In the genomic region with DNA sequence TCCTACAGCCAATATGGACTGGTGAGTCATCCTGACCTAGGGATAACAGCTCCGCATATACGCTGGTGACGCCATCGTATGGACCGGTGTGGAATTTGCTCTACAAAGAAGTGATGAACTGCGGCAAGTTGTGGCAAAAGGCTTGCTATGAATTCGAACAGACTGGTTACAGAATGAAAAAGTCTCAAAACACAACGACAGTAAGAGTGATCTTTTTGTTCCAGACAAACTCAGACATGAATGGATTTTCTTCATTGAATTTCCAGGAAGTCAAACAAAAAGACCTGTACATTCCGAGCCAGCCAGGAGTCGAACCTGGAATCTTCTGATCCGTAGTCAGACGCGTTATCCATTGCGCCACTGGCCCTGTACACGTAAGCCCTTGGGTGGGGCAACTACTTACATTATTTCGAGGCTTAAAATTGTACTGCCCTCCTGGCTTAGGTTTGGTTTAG, we compare ENCODE assay signal across 8 mouse cellular contexts. TPM values are rescaled to one million over a fixed set of nuclear protein-coding genes. Genes with fewer than 3 reads are reported as not detected.
A peak's percentile ranks its signal among the peaks of the same experiment; 100 is the strongest.
DNase-seq lines count a peak whose midpoint lies in the region; ATAC-seq and TF ChIP-seq lines count a peak whose summit lies in the region.

No protein-coding gene starts in this region.

- peak overlapping the region; percentile 78 for H3K4me3 ChIP-seq in embryonic fibroblast, embryonic 13.5 days (ENCODE audit: insufficient read depth, low read length)
- peak overlapping the region; percentile 60 for H3K4me3 ChIP-seq in limb, embryonic 14.5 days (replicated peaks; ENCODE audit: low read length)
- peak overlapping the region; percentile 57 for H3K4me3 ChIP-seq in midbrain, embryonic 15.5 days

- no peaks in the 10 kb centered on the region for H3K36me3 ChIP-seq in limb, embryonic 14.5 days (ENCODE audit: control insufficient read depth, insufficient read depth, low read length)
- no peaks in the 10 kb centered on the region for H3K36me3 ChIP-seq in midbrain, embryonic 15.5 days (replicated peaks)

- peak; percentile 59 for ATAC-seq in limb, embryonic 14.5 days (ENCODE audit: low FRiP score, low read depth)
- peak; percentile 81 for ATAC-seq in midbrain, embryonic 15.5 days (replicated peaks)

- peak overlapping the region; percentile 43 for H3K9ac ChIP-seq in limb, embryonic 14.5 days (ENCODE audit: low read depth, low read length, severe bottlenecking)
- peak overlapping the region; percentile 79 for H3K9ac ChIP-seq in midbrain, embryonic 15.5 days

- peak overlapping the region; percentile 50 for H3K4me2 ChIP-seq in limb, embryonic 14.5 days (replicated peaks; ENCODE audit: low read depth, low read length, severe bottlenecking)
- H3K4me2 ChIP-seq in midbrain, embryonic 15.5 days: peak overlapping the region; percentile 63

- TF ChIP-seq POLR2A in embryonic fibroblast, embryonic 13.5 days (IDR thresholded peaks at IDR 0.05; ENCODE audit: low read depth, low read length): no peak
- no peak for TF ChIP-seq POLR2A in limb, embryonic 14.5 days (IDR thresholded peaks at IDR 0.05; ENCODE audit: borderline replicate concordance, extremely low read depth, insufficient read depth, insufficient read length)

- no peaks in the 10 kb centered on the region for H3K27me3 ChIP-seq in limb, embryonic 14.5 days (ENCODE audit: control insufficient read depth, insufficient read depth, low read length)
- no peaks in the 10 kb centered on the region for H3K27me3 ChIP-seq in midbrain, embryonic 15.5 days (replicated peaks)

- H3K4me1 ChIP-seq in embryonic fibroblast, embryonic 13.5 days (ENCODE audit: control insufficient read depth, insufficient read depth, low read length): peaks cover 7% of the 10 kb centered on the region
- H3K4me1 ChIP-seq in limb, embryonic 14.5 days (ENCODE audit: control insufficient read depth, insufficient read depth, low read length): 0 out of 2 replicates have a peak, but pooled peaks cover 4% of the 10 kb centered on the region
- H3K4me1 ChIP-seq in midbrain, embryonic 15.5 days: peaks cover 18% of the 10 kb centered on the region

- no peaks in the 10 kb centered on the region for H3K9me3 ChIP-seq in limb, embryonic 14.5 days (ENCODE audit: control insufficient read depth, low read length)
- no peaks in the 10 kb centered on the region for H3K9me3 ChIP-seq in midbrain, embryonic 15.5 days

- peak; percentile 91 for DNase-seq in 416B (ENCODE audit: low read depth)
- DNase-seq in adrenal gland, postnatal 36 days: peak; percentile 78 to 83
- peak; percentile 60 to 88 for DNase-seq in heart, adult 9 months (ENCODE audit: low spot score in 2 of 2)
- peak; percentile 92 for DNase-seq in kidney, adult 9 months
- DNase-seq in limb, embryonic 14.5 days (ENCODE audit: low spot score): peak; percentile 89
- DNase-seq in spleen, postnatal 10 days (ENCODE audit: low spot score in 2 of 2): peak; percentile 87 to 89

- TF ChIP-seq CTCF in embryonic fibroblast, embryonic 13.5 days (IDR thresholded peaks at IDR 0.05; ENCODE audit: borderline replicate concordance, insufficient read depth, low read length): no peak

- WGBS in limb, embryonic 14.5 days: under 1% methylated on average over 16 of the region's 16 CpGs
- WGBS in midbrain, embryonic 15.5 days: 0% methylated on average over 16 of the region's 16 CpGs

- H3K27ac ChIP-seq in embryonic fibroblast, embryonic 13.5 days (ENCODE audit: insufficient read depth, low read length): peak overlapping the region; percentile 48
- peak overlapping the region; percentile 97 for H3K27ac ChIP-seq in limb, embryonic 14.5 days (replicated peaks; ENCODE audit: low read depth, low read length)
- H3K27ac ChIP-seq in midbrain, embryonic 15.5 days: peak overlapping the region; percentile 95

RNA-seq across cellular contexts. Expression of a gene that starts 19.2 kb away (rescaled TPM):
- total RNA-seq in adrenal gland, postnatal 36 days (2021): not detected
- not detected in 2 replicates for polyA plus RNA-seq in embryonic fibroblast, embryonic 13.5 days (2011; ENCODE audit: insufficient read length, low read depth, missing spikeins)
- 0.31 and 0.32 TPM in 2 replicates for polyA plus RNA-seq in limb, embryonic 14.5 days (2012; rRNA removed)
- not detected in 2 replicates for polyA plus RNA-seq in limb, embryonic 14.5 days (2014; fragmentation: Nextera tagmentation; extraction: Ambion mirVana)
- polyA plus RNA-seq in midbrain, embryonic 15.5 days (2015; fragmentation: Nextera tagmentation; extraction: Ambion mirVana): 0.09 and 0.25 TPM in 2 replicates

RNA-seq across cellular contexts. Expression of a gene that starts 22.9 kb away (rescaled TPM):
- 1 to 10 TPM; 6.9 to 8.3 TPM for total RNA-seq in adrenal gland, postnatal 36 days (2021)
- polyA plus RNA-seq in embryonic fibroblast, embryonic 13.5 days (2011; ENCODE audit: insufficient read length, low read depth, missing spikeins): 4.2 and 4.7 TPM in 2 replicates
- polyA plus RNA-seq in limb, embryonic 14.5 days (2012; rRNA removed): 6.9 and 9.9 TPM in 2 replicates
- 12.0 and 12.2 TPM in 2 replicates for polyA plus RNA-seq in limb, embryonic 14.5 days (2014; fragmentation: Nextera tagmentation; extraction: Ambion mirVana)
- 9.8 and 9.9 TPM in 2 replicates for polyA plus RNA-seq in midbrain, embryonic 15.5 days (2015; fragmentation: Nextera tagmentation; extraction: Ambion mirVana)

RNA-seq across cellular contexts. Expression of a gene that starts 42.1 kb away (rescaled TPM):
- total RNA-seq in adrenal gland, postnatal 36 days (2021): not detected
- not detected in 2 replicates for polyA plus RNA-seq in embryonic fibroblast, embryonic 13.5 days (2011; ENCODE audit: insufficient read length, low read depth, missing spikeins)
- polyA plus RNA-seq in limb, embryonic 14.5 days (2012; rRNA removed): 0.62 and 0.79 TPM in 2 replicates
- 0.89 and 1.2 TPM in 2 replicates for polyA plus RNA-seq in limb, embryonic 14.5 days (2014; fragmentation: Nextera tagmentation; extraction: Ambion mirVana)
- not detected in 2 replicates for polyA plus RNA-seq in midbrain, embryonic 15.5 days (2015; fragmentation: Nextera tagmentation; extraction: Ambion mirVana)

Comparison
In these comparisons a context has a peak if more than half of its experiments do, and no peak if none do; other contexts are left out.
1. Peak in every context shown above with its lines: DNase-seq, ATAC-seq, H3K4me3 ChIP-seq and H3K27ac ChIP-seq.